Comparison of ENCODE assay signal across 1 mouse cellular context in genomic region chr11:53860944-53861343, GRCm38 (mm10). TPM values are rescaled to one million over a fixed set of nuclear protein-coding genes. Genes with fewer than 3 reads are reported as not detected.
"Had no signal": no experiment of that assay in that cellular context is flagged by ENCODE, and none has a peak within 500 bp of the region (broad histone marks: within the 10 kb centered on the region; RNA-seq: fewer than 3 reads in every experiment).

No protein-coding gene starts in this region.

RNA-seq across cellular contexts. Expression of gene Gm12216, which starts 1.9 kb away (rescaled TPM):
- total RNA-seq: midbrain, postnatal 0 days had no signal
